Mouse (Mus musculus) adrenal gland, adult 18-20 months (tissue): Measurements from ENCODE around the gene Atcay. TPM values are rescaled to one million over a fixed set of nuclear protein-coding genes. Genes with fewer than 3 reads are reported as not detected.
A peak's percentile ranks its signal among the peaks of the same experiment; 100 is the strongest.

Experiments
- DNase-seq, 2 experiments: peaks; one replicate each; pipeline ENCODE4 v3.0.0; 2021 to 2022; ENCODE audit warnings: low spot score in 2 of 2
- total RNA-seq, 2 experiments: library from RNA; stranded (reverse); gene quantifications; 1 replicate in 1 of 2; 2 replicates in 1 of 2; pipeline ENCODE4 v1.2.3; 2021

Gene Atcay
- total RNA-seq, 2 experiments from 2014 or later: 2.7 to 3.5 TPM

GRCm38 (mm10) chr10:81200605-81201287, 29.9 kb downstream of the Atcay start:
- DNase-seq: no peak

GRCm38 (mm10) chr10:81200141-81200540, 30.5 kb downstream of the Atcay start:
- no peak for DNase-seq

GRCm38 (mm10) chr10:81198990-81199389, 31.6 kb downstream of the Atcay start:
- DNase-seq: no peak

GRCm38 (mm10) chr10:81198230-81198629, 32.4 kb downstream of the Atcay start:
- peak; percentile 50 to 57 for DNase-seq

- DNase-seq: no peak
Measured at GRCm38 (mm10) chr10:81197305-81197704, 33.3 kb downstream of the Atcay start.

GRCm38 (mm10) chr10:81196470-81197065, 34.1 kb downstream of the Atcay start:
- DNase-seq: no peak

- no peak for DNase-seq
Measured at GRCm38 (mm10) chr10:81195300-81195699, 35.3 kb downstream of the Atcay start.

- DNase-seq: no peak
Measured at GRCm38 (mm10) chr10:81193991-81194774, 36.5 kb downstream of the Atcay start.

GRCm38 (mm10) chr10:81192968-81193501, 37.6 kb downstream of the Atcay start:
- no peak for DNase-seq

GRCm38 (mm10) chr10:81192270-81192967, 38.2 kb downstream of the Atcay start:
- DNase-seq: peak; percentile 78 to 80

GRCm38 (mm10) chr10:81191342-81191982, 39.2 kb downstream of the Atcay start:
- DNase-seq: no peak

GRCm38 (mm10) chr10:81190912-81191321, 39.7 kb downstream of the Atcay start:
- no peak for DNase-seq

- DNase-seq: peak in 1 of 2 experiments; percentile 15
Measured at GRCm38 (mm10) chr10:81190236-81190911, 40.3 kb downstream of the Atcay start.

- DNase-seq: no peak
Measured at GRCm38 (mm10) chr10:81189821-81190220, 40.8 kb downstream of the Atcay start.

GRCm38 (mm10) chr10:81187161-81187560, 43.5 kb downstream of the Atcay start:
- DNase-seq: no peak

GRCm38 (mm10) chr10:81184765-81185164, 45.9 kb downstream of the Atcay start:
- DNase-seq: no peak

GRCm38 (mm10) chr10:81183805-81184204, 46.8 kb downstream of the Atcay start, which contains the start of gene 4930442H23Rik:
4930442H23Rik (minus strand) TSS chr10:81183849.
- DNase-seq: no peak

GRCm38 (mm10) chr10:81182336-81183333, 48.0 kb downstream of the Atcay start, which contains the start of gene Dapk3:
Dapk3 (plus strand) TSS chr10:81183005.
- DNase-seq: peak; percentile 87 to 90
